Mouse (Mus musculus) fat pad, adult 2 months (tissue): Measurements from ENCODE around the gene Aptx.
A peak's percentile ranks its signal among the peaks of the same experiment; 100 is the strongest.

ENCODE experiments used
- DNase-seq: peaks from one replicate; pipeline ENCODE4 v3.0.0-alpha.2; 2011; ENCODE audit warnings: low read depth, low spot score; ENCODE audit errors: extremely low read depth

Gene Aptx

GRCm38 (mm10) chr4:40702797-40703709 is at the start of gene Aptx:
Gene Aptx (minus strand): TSS chr4:40703194.
- DNase-seq, result no peak

GRCm38 (mm10) chr4:40735351-40735750 is 32.4 kb upstream of the Aptx start:
- no peak for DNase-seq

DNA sequence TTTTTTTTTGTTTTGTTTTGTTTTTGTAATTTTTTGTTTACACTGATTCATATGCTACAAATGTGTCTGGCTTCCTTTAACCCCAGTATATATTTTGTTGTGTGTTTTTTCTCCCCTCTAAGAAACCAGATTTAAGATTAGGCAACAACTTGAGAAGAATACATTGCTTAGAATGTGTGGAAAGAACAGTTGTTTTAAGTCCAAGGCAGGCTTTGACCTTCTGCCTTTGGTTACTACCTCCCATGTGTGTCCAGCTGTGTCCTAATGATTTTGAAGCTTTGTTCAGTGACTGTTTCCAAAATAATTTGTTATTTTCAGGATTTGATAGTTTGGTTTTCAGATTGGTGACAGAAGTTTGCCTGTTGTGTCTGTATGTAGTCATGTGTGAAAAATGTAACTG is 28.3 kb upstream of the Aptx start:
- no peak for DNase-seq

DNA sequence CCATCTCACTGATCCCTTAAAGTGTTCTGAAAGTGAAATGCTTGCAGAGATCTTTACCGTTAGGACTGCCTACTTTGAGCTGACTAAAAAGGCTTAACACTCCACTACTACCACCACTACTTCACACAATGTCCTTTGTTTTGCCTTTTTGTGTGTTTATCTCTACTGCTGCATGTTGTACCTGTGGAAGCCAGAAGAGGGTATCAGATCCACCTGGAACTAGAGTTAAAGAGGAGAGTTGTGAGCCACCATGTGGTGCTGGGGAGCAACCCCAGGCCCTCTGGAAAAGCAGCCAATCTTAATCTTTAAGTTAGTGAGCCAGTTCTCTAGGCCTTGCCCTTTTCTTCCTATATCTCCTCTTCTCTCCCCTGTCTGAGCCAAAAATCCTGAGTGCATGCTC is 24.3 kb upstream of the Aptx start:
- DNase-seq, result no peak

- peak; percentile 96 for DNase-seq
Observed at GRCm38 (mm10) chr4:40725554-40725953, 22.6 kb upstream of the Aptx start.

GRCm38 (mm10) chr4:40725141-40725540 is 22.1 kb upstream of the Aptx start:
- no peak for DNase-seq

DNA sequence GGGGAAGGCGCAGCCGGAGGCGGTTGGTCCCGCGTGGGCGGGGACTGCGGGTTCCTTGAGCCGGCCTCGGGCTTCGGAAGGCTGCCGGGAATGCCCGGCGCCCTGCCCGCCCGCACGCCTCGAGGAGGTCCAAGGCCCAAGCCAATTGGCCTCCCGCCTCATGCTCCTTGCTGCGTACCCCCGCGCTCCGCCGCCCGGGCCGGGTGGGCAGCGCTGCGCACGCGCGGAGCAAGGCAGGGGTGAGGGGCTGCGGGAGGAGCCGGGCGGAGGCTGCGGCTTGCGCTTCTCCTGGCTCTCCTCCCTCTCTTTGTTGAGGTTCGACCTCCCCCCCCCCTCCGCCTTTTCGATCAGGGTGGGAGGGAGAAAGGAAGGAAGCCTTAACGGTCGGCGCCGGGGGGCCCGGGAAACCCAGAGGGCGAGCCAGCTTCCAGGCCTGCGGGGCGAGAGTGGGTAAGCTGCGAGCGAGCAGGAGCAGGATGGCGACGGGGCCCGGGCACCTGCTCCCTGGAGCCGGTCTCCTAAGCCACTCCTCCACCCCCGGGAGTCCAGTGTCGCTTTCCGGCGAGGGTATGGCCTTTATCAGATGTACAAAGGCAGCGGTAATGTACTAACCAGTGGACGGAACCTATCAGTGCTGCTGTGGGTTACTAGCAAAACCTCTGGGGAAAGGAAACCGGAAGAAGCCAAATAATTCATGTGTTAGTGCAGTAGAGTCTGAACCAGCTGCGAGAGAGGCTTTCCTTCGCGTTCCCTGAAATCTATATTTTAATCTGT is 19.9 kb upstream of the Aptx start:
- DNase-seq, result no peak

GRCm38 (mm10) chr4:40722011-40722666 is 19.1 kb upstream of the Aptx start, which contains the start of gene Dnaja1:
Gene Dnaja1 (plus strand): TSS chr4:40722150.
- peak; percentile 74 for DNase-seq

- no peak for DNase-seq
Observed at GRCm38 (mm10) chr4:40720910-40721309, 17.9 kb upstream of the Aptx start.

DNA sequence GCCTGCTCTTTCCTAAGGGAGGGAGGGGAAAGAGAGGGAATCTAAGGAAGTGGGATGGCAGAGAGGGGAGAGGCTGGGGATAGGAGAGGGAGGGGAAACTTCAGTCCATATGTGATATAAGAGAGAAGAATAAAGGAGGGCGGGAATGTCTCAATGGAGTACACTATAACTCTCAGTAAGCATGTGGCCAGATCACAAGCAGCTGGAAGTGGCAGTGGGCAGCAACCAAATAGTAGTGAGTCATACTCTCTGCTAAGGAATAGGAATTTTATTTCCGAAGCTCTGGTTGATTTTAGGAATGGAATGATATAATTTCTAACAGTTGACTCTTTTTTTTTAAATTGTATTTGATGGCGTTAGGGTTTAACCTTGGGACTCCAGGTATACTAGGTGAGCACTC is 14.1 kb upstream of the Aptx start:
- DNase-seq, result no peak

DNA sequence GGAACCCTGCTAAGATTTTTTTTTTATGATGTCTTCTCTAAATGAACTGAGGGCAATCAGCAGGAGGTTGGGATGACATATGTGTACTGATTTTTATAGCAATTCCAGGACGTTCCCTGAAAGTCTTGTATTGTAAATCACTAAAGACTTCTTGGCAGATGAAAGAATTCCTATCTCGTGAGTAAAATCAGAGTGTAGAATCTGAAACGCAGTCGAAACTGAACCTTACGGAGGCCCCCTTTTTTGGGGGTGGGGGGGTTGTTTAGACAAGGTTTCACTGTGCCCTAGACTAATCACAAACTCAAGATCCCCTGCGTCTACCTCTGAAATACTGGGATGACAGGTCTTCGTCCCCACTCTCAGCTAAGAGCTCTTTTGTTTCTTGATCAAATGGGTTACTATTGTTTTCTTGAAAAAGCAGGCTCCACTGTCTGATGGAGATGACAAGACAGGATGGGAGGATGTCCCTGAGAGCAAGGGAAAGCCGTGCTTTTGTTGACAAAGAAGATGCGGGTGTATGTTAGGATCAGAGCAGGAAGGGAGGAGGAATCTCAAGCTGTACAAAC is 799 bp upstream of the Aptx start:
- no peak for DNase-seq

DNA sequence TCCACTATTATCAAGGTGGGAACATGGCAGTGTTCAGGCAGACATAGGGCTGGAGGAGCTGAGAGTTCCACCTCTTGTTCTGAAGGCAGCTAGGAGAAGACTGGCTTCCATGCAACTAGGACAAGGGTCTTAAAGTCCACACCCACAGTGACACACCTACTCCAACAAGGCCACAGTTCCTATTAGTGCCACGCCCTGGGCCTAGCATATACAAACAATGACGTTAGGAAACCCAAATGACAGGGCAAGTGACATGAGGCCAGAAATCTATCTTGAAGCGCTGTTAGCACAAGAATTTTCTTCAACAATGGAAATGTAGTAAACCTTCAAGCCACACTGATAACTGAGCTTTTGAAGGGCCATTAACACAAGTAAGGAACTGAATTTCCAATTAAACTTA is 1.2 kb downstream of the Aptx start:
- DNase-seq, result no peak

DNA sequence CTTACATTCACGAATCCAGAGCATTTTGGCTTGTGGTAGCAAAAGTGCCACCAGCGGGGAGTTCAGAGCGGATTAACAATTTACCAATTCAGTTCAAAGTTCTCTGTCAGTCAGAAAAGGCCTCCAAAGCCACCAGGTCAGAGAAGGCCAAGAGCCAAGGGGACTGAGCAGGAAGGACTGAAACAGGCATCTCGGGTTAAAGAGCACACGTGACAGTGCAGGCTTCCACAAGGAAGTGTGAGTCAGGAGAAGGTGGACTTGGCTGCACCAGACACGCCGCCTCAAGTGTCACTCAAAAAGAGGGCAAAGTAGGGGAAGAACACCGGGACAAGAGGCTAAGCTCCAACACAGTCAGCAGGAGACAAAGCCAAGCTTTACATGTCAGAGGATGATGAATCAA is 2.8 kb downstream of the Aptx start:
- peak; percentile 52 for DNase-seq

DNA sequence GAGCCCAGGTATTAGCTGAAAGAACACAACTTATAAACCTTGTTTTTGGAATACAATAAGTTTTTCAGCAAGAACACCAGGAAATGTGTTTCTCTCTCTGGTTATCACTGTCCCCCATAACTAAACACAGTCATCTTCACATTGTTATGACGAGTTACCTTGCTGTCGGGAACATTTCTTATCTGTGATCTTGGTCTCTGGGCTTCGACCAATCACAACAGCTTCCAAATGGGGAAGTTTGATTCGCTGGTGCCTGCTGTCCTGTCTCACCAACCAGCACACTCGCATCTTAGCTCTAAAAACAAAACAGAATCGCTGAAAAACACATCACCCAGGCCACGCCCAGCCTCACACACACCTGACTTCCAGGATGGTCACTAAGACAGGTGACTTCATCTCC is 5.9 kb downstream of the Aptx start:
- DNase-seq, result no peak

GRCm38 (mm10) chr4:40691100-40691499 is 11.9 kb downstream of the Aptx start:
- DNase-seq, result no peak

DNA sequence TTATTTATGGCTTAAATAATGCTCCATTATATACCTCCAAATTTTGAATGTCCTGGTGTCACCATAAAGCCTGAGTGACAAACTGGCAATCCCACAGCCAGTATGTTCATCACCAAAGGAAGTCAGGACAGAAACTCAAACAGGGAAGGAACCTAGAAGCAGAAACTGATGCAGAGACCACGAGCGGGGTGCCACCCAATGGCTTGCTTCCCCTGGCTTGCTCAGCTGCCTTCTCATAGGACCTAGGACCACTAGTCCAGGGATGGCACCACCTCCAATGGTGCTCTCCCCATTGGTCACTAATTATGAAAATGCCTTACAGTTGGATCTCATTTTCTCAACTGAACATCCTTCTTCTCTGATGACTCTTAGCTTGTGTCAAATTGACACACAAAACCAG is 19.7 kb downstream of the Aptx start:
- no peak for DNase-seq

DNA sequence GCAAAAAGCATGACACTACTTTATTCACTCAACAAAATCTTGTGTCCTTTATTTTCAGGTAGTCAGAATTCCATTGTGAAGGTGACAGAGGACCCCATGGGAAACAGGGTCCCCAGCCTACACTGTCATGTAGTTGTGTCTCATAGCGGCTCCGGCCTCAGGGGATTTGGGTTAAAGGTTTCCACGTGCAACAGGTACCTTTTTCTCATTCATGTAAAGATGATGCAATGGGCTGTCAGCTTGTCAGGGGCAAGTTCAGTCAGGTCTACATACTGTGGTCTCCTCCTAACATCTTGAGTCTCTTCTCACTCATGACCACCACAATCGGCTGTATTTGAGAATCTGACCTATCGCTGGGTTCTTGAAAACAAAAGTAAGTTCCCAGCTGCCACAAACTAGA is 20.6 kb downstream of the Aptx start:
- DNase-seq, result no peak

DNA sequence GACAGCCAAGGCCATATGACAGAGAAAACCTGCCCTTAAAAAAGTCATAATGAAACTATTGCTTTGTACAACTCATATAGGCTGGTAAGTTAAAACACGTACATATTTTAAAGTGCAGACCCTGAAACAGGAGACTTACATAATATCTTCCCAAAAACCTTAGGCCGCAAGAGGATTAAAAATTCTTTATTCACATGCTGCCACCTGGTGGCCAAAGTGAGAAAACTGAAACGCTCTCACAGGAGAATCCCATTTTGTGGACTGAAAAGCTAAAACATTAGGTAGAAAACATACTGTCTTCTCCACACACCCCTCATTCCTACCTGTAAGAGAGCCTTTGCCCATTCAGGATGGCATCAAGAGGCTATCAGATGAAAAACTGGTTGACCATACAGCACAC is 21.1 kb downstream of the Aptx start:
- DNase-seq, result no peak

- no peak for DNase-seq
Observed at GRCm38 (mm10) chr4:40680250-40680860, 22.6 kb downstream of the Aptx start.

DNA sequence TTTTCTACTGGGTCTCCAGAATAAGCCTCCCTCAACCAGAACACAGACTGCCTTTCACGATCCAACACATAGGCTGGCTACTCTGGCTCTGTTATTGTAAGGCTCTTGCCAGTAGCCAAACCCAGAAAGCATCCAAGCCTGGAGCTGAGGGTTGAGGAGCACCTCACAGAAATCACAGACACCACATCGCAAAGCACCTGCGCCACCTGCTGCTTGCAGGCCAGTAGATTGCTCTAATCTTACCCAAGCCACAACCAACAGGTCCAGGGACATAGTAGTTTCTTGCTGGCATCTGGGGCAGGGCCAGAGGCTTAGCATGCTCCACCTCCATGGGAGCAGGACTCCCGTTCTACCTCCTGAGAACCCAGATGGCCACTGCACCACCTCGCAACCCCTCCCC is 25.9 kb downstream of the Aptx start:
- no peak for DNase-seq

DNA sequence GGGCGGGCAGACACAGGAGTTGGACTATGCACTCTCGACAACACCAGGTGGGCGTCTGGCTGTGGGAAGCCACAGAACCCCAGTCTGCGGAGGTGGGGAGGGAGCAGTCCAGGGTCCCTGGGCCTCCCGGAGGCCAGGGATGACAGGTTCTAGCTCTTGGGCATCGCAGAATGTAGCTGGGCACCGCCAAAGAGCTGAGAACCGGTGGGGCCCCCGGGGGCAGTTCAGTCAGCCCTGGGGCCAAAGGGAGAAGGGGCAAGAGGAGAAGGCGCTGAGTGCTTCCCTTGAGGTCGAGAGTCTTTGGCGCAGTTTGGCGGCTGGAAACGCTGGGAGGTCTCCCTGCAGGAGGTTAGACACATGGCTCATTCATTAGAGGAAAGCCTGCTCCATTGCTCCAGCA is 26.7 kb downstream of the Aptx start:
- no peak for DNase-seq
